Mouse (Mus musculus): ENCODE measurements around the gene Zdhhc19.

DNA sequence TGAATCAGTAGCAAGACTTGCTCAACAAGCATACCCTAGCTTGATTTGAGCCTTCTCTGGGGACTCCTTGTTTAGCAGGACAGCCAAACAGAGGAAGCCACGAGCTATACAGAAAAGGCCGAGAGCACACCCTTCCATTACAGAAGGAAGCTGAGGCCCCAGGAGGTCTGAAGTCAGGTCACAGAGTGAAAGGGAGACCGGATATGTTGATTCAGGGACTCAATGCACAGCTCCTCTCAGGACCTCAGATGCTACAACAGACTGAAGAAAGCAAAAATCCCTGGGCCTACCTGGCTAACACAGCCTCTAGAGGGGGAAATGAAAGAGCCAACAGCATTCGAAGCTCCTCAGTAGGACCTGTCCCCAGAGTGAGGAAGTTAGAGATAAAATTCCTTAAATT, 71.2 kb downstream of the Zdhhc19 start:
- no peak for TF ChIP-seq CEBPB (IDR thresholded peaks at IDR 0.05; ENCODE audit: low read depth)
- no peak for TF ChIP-seq CTCF (IDR thresholded peaks at IDR 0.05; ENCODE audit: control insufficient read depth, insufficient read depth, insufficient read length)
- no peak for TF ChIP-seq FOSL1 (IDR thresholded peaks at IDR 0.05; ENCODE audit: insufficient read depth, low read length, poor library complexity, severe bottlenecking)
- TF ChIP-seq USF1 (IDR thresholded peaks at IDR 0.05; ENCODE audit: low read depth) = no peak
- TF ChIP-seq MAX (IDR thresholded peaks at IDR 0.05) = no peak
- no peak for TF ChIP-seq MYOD1 (IDR thresholded peaks at IDR 0.05; ENCODE audit: control insufficient read depth, insufficient read length, low read depth)
- TF ChIP-seq MYOG (IDR thresholded peaks at IDR 0.05; ENCODE audit: control insufficient read depth, extremely low read depth, insufficient read length) = no peak
